Mouse (Mus musculus): ENCODE measurements around the gene Arhgef3. TPM values are rescaled to one million over a fixed set of nuclear protein-coding genes. Genes with fewer than 3 reads are reported as not detected.

Gene Arhgef3
- polyA plus RNA-seq, 1 experiment from 2014 or later = 8.4 TPM

DNA sequence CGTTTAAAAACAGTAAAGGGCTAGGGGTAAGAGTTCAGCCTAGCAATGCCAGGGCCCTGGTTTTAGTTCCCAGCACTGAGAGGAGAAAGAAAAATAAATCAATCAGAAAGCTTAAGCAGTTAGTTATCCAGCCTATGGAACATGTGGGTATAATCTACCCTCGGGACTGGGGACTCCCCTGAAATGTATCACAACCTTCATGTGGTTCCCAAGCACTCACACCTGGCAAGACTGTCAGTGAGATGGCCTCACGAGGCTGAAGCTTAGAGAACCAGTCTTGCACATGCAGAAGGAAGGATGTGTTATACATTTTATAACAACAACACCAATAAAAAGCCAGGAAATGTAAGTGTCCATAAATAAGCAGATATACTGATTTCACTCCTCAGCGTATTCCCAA is 189.7 kb downstream of the Arhgef3 start:
- no peak overlapping the region for H3K27ac ChIP-seq
- no peaks in the 10 kb centered on the region for H3K36me3 ChIP-seq
- no peaks in the 10 kb centered on the region for H3K4me1 ChIP-seq
- 70% methylated on average over 4 of the region's 4 CpGs for WGBS
- no peaks in the 10 kb centered on the region for H3K9me3 ChIP-seq (replicated peaks)
- no peaks in the 10 kb centered on the region for H3K27me3 ChIP-seq (ENCODE audit: low read depth, poor library complexity, severe bottlenecking)
- H3K4me3 ChIP-seq = no peak overlapping the region
- DNase-seq (ENCODE audit: low spot score) = no peak

DNA sequence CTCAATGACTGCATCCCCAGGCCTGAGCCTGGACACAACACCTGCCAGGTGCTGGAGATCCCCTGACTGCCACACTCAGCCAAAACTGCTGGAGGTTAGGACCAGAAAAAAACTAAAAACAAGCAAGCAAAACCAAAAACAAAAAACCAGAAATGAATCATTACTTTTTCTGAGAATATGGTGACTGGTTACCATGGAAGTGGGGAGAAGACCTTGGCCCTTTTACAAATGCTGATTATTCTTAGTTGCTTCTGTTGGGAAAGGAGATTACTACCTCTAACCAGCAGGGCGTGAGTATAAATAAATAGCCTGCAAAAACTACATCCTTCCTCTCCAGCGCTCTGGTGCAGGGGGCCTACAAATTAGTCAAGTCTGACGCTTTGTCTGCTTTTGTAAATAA is 194.1 kb downstream of the Arhgef3 start:
- DNase-seq (ENCODE audit: low spot score) = no peak
- Histone ChIP-seq H3K4me1 (no peaks in the 10 kb centered on the region), H3K36me3 (no peaks in the 10 kb centered on the region), H3K4me3 (no peak overlapping the region), H3K27me3 (ENCODE audit: low read depth, poor library complexity, severe bottlenecking) (no peaks in the 10 kb centered on the region), H3K27ac (no peak overlapping the region), H3K9me3 (replicated peaks) (no peaks in the 10 kb centered on the region)
- WGBS = 79% methylated on average over 3 of the region's 3 CpGs

DNA sequence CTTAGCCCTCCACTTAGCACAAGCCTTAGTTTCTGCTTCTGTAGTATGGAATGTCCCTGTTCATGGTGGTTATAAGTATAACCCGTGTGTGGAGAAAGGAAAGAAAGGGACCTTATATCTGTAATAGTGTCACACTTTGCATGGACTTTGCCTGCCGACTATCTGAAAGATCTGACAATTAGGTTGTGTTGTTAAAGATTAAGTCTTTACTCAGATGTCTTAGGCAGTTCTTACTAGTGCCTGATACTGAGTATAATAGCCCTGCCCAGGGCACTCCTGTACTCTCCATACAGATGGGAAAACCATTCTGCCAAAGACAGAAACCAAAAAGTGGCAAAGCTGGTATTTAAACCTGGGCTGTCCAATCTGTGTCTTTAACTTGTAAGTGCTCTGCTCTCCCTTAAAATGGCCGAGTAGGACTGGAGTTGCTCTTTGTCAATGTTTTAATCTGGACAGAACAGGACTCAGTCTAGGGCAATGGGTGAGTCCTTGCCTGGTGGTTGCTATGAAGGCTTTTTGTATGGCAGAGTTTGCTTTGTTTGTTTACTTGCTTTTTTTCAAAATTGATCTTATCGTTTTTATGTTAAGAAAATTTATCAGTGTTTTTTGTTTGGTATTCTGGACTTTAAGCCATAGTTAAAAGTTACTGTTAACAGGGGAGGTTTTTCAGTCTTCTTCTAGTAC is 196.0 kb downstream of the Arhgef3 start:
- no peaks in the 10 kb centered on the region for H3K36me3 ChIP-seq
- no peak for DNase-seq (ENCODE audit: low spot score)
- no peak overlapping the region for H3K4me3 ChIP-seq
- H3K27ac ChIP-seq = no peak overlapping the region
- H3K27me3 ChIP-seq (ENCODE audit: low read depth, poor library complexity, severe bottlenecking) = no peaks in the 10 kb centered on the region
- WGBS = 79% methylated on average over 4 of the region's 4 CpGs
- peaks cover 6% of the 10 kb centered on the region; the same call in 1 of the 2 replicates for H3K4me1 ChIP-seq
- no peaks in the 10 kb centered on the region for H3K9me3 ChIP-seq (replicated peaks)

DNA sequence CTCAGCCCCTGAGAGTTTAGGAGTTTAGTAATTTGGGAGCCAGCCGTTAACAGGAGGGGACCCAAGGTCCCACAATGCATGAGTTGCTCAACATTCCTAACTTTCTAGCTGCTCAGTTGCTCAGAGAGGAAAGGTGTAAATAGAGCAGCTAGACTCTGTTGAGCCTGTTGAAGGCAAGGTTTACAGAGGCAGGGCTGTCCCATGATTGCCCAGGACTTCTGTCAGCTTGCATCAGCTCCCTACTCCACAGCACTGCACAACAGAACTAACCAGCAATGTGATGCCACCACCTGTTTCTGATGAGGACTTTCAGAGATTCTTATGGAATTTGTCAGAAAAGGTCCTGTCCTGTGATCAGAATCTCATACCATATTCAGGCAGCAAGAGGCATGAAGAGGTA is 197.7 kb downstream of the Arhgef3 start:
- 76% methylated on average over 1 of the region's 1 CpGs for WGBS
- H3K9me3 ChIP-seq (replicated peaks) = no peaks in the 10 kb centered on the region
- DNase-seq (ENCODE audit: low spot score) = no peak
- no peaks in the 10 kb centered on the region for H3K27me3 ChIP-seq (ENCODE audit: low read depth, poor library complexity, severe bottlenecking)
- H3K4me1 ChIP-seq = peaks cover 6% of the 10 kb centered on the region; the same call in 1 of the 2 replicates
- no peaks in the 10 kb centered on the region for H3K36me3 ChIP-seq
- no peak overlapping the region for H3K4me3 ChIP-seq
- H3K27ac ChIP-seq = no peak overlapping the region

DNA sequence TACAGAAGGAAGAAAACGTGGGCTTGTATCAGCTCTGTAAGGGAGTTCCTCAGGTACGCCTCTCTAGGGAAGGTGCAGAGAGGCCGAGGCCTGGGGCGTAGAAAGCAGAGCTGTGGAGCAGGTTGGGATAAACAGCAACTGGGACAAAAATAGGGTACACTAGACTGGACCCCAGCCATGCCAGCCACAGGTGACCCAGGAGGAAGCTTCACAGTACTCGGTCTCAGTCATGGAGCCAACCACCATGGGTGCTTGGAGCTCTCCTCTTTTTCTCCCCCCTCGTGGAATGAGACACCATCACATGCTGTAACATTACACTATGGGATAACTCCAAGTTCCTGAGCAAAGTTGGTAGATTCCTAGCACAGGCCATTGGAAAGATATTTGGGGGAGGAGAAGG is 201.0 kb downstream of the Arhgef3 start:
- H3K27ac ChIP-seq = no peak overlapping the region
- no peak for DNase-seq (ENCODE audit: low spot score)
- no peak overlapping the region for H3K4me3 ChIP-seq
- H3K4me1 ChIP-seq = peaks cover 6% of the 10 kb centered on the region; the same call in 1 of the 2 replicates
- 86% methylated on average over 6 of the region's 6 CpGs for WGBS
- H3K9me3 ChIP-seq (replicated peaks) = no peaks in the 10 kb centered on the region
- H3K27me3 ChIP-seq (ENCODE audit: low read depth, poor library complexity, severe bottlenecking) = no peaks in the 10 kb centered on the region
- no peaks in the 10 kb centered on the region for H3K36me3 ChIP-seq

DNA sequence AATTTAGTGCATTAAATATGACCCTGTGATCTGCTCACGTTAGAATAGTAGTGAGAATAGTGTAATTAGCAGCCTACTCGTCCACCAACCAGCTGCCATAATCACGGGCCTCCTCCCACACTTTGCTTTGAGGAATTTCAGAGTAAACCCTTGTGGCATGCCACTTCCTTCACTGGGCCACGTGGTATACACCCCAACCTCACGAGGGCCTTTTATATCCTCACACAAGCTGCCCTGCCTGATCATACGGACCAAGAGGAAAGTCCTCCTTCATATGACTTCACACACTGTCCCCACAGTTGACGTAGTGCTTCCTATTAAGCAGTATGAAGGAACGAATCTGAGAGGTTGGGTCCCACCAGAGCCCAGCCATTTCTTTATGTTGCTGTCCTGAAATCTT is 202.4 kb downstream of the Arhgef3 start:
- Histone ChIP-seq H3K27me3 (ENCODE audit: low read depth, poor library complexity, severe bottlenecking) (no peaks in the 10 kb centered on the region), H3K27ac (no peak overlapping the region), H3K4me1 (peaks cover 6% of the 10 kb centered on the region; the same call in 1 of the 2 replicates), H3K36me3 (no peaks in the 10 kb centered on the region), H3K4me3 (no peak overlapping the region), H3K9me3 (replicated peaks) (no peaks in the 10 kb centered on the region)
- 73% methylated on average over 8 of the region's 8 CpGs for WGBS
- no peak for DNase-seq (ENCODE audit: low spot score)

DNA sequence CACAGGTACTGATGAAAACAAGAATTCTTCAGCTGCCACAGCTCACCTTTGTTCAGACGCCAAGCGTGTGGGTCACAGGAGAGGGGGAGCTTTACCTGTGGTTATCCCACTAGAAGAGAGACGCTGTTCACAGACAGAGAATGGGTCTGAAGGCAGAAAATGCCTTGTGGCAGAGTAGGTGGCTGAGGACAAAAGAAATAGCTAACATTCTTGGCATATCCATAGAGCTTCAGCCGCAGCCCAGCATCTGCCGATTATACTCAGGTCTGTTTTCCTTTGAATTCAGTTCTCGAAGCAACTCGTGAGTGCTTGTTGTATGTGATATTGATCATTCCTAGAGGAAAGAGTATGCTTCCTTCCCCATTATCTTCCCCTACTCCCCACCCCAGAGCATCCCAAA is 204.7 kb downstream of the Arhgef3 start:
- Histone ChIP-seq H3K9me3 (replicated peaks) (no peaks in the 10 kb centered on the region), H3K4me3 (no peak overlapping the region), H3K36me3 (no peaks in the 10 kb centered on the region), H3K4me1 (peaks cover 6% of the 10 kb centered on the region; the same call in 1 of the 2 replicates), H3K27me3 (ENCODE audit: low read depth, poor library complexity, severe bottlenecking) (no peaks in the 10 kb centered on the region), H3K27ac (no peak overlapping the region)
- WGBS = 80% methylated on average over 7 of the region's 7 CpGs
- DNase-seq (ENCODE audit: low spot score) = no peak

DNA sequence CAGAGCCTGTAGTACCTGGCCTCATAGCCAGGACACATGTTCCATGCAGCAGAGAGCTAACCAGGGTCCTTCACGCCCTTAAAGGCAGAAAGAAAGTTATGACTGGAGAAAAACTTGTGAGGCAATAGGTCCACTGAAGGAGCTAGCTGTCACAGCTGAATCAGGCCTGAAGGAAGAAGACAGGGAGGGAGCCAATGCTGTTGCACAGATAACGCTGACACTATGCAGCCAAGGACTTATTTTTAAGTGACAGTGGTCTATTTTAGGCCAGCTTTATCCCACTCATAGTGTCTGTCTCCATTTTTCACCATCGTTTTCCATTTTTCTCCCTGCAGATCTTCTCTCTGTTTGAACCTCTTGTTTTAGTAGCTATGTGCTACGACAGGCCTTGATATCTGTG is 207.3 kb downstream of the Arhgef3 start:
- DNase-seq (ENCODE audit: low spot score) = no peak
- 85% methylated on average over 4 of the region's 4 CpGs for WGBS
- no peaks in the 10 kb centered on the region for H3K4me1 ChIP-seq
- H3K9me3 ChIP-seq (replicated peaks) = no peaks in the 10 kb centered on the region
- H3K27ac ChIP-seq = no peak overlapping the region
- H3K36me3 ChIP-seq = no peaks in the 10 kb centered on the region
- H3K27me3 ChIP-seq (ENCODE audit: low read depth, poor library complexity, severe bottlenecking) = no peaks in the 10 kb centered on the region
- H3K4me3 ChIP-seq = no peak overlapping the region

DNA sequence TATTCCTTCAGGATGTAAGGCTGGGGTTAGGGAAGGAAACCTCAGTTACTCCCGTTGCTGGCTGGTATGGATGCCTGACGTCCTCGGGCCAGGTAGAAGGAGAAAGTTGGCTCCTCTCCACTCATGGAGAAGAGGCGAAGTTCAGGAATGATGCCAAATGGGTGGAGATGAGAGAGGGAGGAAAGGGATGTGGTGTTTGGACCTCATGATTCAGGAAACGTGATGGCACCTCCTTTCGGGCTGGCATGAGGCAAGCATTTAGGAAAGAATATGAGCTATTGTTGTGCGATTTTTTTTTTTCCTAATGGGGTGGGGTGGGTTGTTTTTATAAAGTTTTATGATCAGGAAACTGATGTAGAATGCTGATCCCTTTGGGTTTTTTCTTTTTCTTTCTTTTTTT is 210.0 kb downstream of the Arhgef3 start:
- peaks cover 5% of the 10 kb centered on the region; the same call in 1 of the 2 replicates for H3K4me1 ChIP-seq
- no peak overlapping the region for H3K4me3 ChIP-seq
- H3K9me3 ChIP-seq (replicated peaks) = no peaks in the 10 kb centered on the region
- no peak for DNase-seq (ENCODE audit: low spot score)
- no peak overlapping the region for H3K27ac ChIP-seq
- WGBS = 88% methylated on average over 7 of the region's 7 CpGs
- H3K36me3 ChIP-seq = no peaks in the 10 kb centered on the region
- no peaks in the 10 kb centered on the region for H3K27me3 ChIP-seq (ENCODE audit: low read depth, poor library complexity, severe bottlenecking)

DNA sequence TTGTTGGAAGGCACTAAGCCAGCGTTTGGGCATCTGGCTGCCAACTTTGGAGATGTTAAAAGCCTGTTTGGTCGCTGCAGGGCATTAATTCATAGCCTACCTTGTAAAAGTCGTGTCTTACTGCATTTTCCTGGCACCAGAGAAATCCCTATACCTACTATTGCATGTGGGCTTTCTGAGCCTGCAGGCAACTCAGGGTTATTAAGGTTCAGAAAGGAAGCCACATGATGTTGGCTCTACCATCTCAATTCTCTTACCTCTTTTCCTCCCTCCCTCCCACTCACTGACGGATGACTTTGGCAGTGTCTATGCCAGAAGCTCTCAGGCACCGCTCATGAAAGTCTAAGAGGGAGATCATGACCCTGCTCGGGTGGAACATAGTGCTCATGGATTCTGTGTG is 210.8 kb downstream of the Arhgef3 start:
- H3K27ac ChIP-seq = no peak overlapping the region
- DNase-seq (ENCODE audit: low spot score) = no peak
- H3K9me3 ChIP-seq (replicated peaks) = no peaks in the 10 kb centered on the region
- H3K36me3 ChIP-seq = no peaks in the 10 kb centered on the region
- peaks cover 5% of the 10 kb centered on the region; the same call in 1 of the 2 replicates for H3K4me1 ChIP-seq
- H3K4me3 ChIP-seq = no peak overlapping the region
- H3K27me3 ChIP-seq (ENCODE audit: low read depth, poor library complexity, severe bottlenecking) = no peaks in the 10 kb centered on the region
- 83% methylated on average over 6 of the region's 6 CpGs for WGBS

DNA sequence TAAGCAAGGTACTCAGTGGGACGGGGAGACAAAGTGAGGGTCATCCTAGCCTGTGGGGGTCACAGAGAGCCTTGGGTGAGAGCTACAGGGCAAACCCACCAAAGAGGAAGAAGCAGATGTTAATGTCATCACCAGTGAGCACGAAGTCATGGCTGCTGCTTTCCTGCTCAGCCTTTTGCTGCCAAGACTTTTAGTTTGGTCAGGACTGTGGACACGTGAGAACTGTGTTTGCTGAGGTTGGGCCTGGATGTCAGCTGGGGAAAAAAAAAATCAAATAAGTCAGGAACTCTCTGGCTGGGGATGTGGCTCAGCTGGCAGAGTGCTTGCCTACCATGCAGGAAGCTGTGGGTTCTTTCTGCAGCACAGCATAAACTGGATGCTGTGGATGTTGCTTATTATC is 213.2 kb downstream of the Arhgef3 start:
- Histone ChIP-seq H3K36me3 (no peaks in the 10 kb centered on the region), H3K4me1 (peaks cover 10% of the 10 kb centered on the region; the same call in 1 of the 2 replicates), H3K9me3 (replicated peaks) (no peaks in the 10 kb centered on the region), H3K27ac (no peak overlapping the region), H3K4me3 (no peak overlapping the region), H3K27me3 (ENCODE audit: low read depth, poor library complexity, severe bottlenecking) (no peaks in the 10 kb centered on the region)
- DNase-seq (ENCODE audit: low spot score) = no peak
- 77% methylated on average over 3 of the region's 3 CpGs for WGBS

DNA sequence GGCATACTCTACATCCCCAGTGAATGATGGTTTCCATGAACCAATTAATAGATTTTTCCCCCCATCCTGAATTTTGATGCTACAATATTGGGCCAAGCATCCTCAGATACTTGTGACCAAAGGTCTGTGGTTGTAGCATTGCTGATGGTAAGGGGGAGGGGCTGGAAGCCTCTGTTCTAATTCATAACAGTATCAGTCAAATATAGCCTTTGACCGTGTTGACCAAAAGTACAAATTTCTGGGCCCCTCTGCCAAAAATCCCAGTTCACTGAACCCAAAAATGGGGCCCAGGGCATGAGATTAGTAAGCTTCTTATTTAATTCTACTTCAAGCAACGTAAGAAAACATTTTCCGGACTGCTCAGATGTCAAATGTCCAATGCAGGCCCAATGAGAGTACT is 214.3 kb downstream of the Arhgef3 start:
- WGBS = 94% methylated on average over 3 of the region's 3 CpGs
- Histone ChIP-seq H3K4me3 (no peak overlapping the region), H3K9me3 (replicated peaks) (no peaks in the 10 kb centered on the region), H3K4me1 (peaks cover 10% of the 10 kb centered on the region; the same call in 1 of the 2 replicates), H3K27me3 (ENCODE audit: low read depth, poor library complexity, severe bottlenecking) (peaks cover 7% of the 10 kb centered on the region), H3K36me3 (no peaks in the 10 kb centered on the region), H3K27ac (no peak overlapping the region)
- no peak for DNase-seq (ENCODE audit: low spot score)

DNA sequence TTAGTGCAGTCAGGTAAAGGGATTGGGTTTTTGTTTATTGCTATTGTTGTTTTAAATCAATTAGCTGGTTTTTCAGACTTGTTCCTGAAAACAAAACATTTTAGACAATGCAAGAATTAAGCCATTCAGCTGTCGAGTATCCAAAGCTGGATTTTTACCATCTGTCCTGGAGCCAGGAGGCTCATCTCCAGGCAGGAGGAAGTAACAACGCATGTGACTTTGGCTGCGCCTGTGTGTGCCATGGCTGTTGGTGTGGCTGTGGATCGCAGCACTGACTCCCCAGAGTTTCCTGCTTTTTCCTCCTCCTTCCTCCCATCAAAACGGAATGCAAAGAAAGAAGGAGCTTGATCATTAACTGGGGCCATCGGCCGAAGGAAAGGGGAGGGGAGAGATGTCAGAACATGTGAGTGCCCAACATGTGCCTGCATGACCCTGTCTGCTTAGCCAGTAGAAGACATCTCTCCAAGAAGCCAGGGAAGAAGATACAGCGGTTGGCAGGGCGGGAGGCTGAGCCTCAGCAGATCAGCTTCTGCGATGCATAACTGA is 216.9 kb downstream of the Arhgef3 start:
- H3K27ac ChIP-seq = no peak overlapping the region
- H3K9me3 ChIP-seq (replicated peaks) = no peaks in the 10 kb centered on the region
- WGBS = 76% methylated on average over 10 of the region's 10 CpGs

More for the DNA sequence above, 216.9 kb downstream of the Arhgef3 start:
- Histone ChIP-seq H3K36me3 (no peaks in the 10 kb centered on the region), H3K4me3 (no peak overlapping the region), H3K4me1 (peaks cover 25% of the 10 kb centered on the region), H3K27me3 (ENCODE audit: low read depth, poor library complexity, severe bottlenecking) (peaks cover 31% of the 10 kb centered on the region)
- DNase-seq (ENCODE audit: low spot score) = no peak
